Mouse (Mus musculus): ENCODE data around the gene Zfand6.

GRCm38 (mm10) chr7:84612445-84612844, 77.3 kb downstream of the Zfand6 start:
- no peak for TF ChIP-seq CTCF (IDR thresholded peaks at IDR 0.05; ENCODE audit: low read depth)
- TF ChIP-seq EP300 (IDR thresholded peaks at IDR 0.05; ENCODE audit: low read depth): no peak
